Mouse (Mus musculus): ENCODE measurements around the gene Limk1.

DNA sequence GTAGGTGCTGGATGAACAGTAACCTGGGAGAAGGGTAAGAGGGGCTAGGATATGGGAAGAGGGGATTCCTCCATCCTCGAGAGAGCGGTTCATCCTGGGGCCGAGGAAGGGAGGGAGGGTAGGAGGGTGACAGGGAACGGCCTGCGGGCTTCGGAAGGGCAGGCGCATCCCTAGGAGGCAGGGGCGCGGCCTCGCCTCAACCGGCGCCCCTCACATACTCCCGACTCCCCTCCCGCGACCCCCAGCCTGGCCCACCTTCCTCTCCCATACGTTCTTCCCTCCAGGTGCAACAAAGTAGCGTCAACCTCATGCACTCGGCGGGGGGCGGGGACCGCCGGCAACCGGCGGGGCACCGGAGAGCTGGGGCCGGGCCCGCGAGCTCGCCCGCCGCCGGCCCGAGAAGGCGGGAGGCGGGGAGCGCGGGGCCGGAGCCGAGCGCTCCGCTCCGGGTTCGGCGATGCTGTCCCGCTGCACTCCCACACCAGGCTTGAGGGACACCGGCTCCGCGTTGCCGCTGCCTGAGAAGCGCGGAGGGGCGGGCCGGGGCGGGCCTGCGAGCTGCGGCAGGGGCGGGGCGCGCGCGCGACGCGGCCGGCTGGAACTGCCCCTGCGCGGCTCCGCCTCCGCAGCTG is at the start of gene Limk1:
- TF ChIP-seq CTCF (conservative IDR thresholded peaks at IDR 0.05; ENCODE audit: low read length) (no peak), NANOG (IDR thresholded peaks at IDR 0.05; ENCODE audit: borderline replicate concordance, low read length) (no peak), POU5F1 (IDR thresholded peaks at IDR 0.05; ENCODE audit: borderline replicate concordance, low read length) (no peak)

All from E14TG2a.4 (cell line).